Mouse (Mus musculus): Measurements from ENCODE around the gene Slco1a5.
"Not testable (repeated sequence)": the region's sequence is repeated elsewhere in the genome, so short reads cannot be mapped to it uniquely, and the experiment has no call there.

Gene Slco1a5

DNA sequence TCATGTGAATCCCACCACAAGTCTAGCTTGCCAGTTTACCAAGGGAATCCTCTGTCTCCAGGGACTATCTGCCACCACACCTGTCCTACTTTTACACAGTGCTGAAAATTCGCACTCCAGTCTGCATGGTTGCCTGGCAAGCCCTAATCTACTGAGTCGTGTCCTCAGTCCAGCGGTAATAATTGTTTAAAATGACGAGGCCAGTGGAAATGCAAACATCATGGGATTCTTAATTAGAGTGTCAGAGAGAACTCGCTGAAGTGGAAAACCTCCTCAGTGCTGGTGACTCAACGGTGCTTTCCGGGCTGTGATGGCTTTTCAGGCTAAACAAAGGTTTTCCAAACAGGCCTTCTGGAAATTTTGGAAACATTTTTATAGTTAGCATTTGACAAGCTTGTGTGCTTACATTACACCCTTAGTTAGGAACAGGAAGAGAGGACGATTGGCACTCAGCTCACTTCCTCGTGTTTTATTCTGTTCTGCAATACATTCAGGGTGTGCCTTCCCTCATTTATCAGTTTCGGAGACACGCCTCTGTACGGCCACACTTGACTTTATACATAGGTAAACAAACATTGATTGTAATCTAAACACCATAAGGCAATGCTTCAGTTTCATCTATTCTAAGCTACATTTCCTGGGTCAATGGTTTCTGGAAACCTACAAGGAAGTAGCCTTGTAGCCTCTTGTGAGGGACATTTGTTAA lies 33.2 kb downstream of the Slco1a5 start:
- no peak for DNase-seq

DNA sequence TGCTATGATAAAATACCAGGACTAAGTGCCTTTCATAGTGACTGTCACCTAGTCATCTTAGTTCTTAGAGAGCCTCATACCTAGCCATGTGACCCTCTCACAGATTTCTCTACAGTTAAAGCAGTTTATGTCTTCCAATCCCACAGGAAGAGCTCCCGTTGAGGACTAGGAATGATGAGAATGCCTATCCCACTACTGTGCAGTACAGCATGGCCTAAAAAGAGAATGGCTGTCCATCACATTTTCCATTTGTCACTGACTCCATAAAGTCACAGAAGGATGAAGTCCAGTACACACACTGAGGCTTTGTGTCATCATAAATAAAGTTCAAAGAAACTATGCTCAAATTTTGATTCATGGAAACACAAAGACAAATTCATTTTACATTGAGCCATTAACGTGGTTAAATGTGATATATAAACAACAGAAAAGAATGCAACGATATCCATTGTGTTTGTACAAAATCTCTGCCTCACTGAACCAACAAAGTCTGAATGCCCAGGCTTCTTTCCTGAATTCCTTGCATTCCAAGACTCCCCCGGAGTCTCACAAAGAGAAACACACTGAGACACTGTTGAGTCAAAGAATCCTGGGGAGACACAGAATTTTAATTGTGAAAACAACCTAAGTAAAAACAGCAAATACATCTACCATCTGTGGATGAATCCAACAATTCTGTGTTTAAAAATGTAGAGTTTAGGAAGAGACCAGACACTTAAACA lies 46.9 kb downstream of the Slco1a5 start:
- no peak for DNase-seq

- not testable (repeated sequence) for DNase-seq
Measured at GRCm38 (mm10) chr6:142250738-142251307, 72.0 kb downstream of the Slco1a5 start.

DNA sequence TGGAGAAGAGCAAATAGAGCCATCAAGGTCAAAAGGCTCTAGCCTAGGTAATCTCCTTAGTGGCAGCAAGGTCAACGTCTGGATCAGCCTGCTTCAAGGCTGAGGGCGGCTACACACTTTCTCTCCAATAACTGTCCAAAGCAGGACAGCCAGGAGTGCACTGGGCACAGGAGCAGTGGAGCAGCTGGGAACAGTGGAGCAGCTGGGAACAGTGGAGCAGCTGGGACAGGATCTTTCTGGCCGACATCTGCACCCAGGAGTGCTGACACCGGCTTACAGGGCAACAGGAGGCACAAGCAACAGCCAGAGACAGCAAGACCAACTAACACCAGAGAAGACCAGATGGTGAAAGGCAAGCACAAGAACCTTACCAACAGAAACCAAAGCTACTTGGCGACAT lies 77.7 kb downstream of the Slco1a5 start:
- DNase-seq, result no peak

GRCm38 (mm10) chr6:142239468-142239867 lies 83.3 kb downstream of the Slco1a5 start:
- no peak for DNase-seq

DNA sequence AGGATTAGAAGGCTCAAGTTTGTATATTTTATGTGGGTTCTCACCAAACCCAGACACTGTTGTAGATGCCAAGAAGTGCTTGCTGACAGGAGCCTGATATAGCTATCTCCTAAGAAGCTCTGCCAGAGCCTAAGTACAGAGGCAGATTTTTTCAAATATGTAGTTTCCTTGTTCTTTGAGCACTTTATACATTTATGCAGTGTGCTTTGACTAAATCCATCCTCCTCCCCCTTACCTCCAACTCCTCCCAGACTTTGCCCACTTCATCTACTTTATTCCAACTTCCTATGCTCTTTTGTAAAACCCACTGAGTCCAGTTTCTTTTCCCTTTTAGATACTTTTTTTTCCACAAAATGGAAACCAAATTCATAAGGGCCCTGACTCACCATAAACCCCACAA lies 102.6 kb downstream of the Slco1a5 start:
- no peak for DNase-seq

- DNase-seq, result no peak
Measured at GRCm38 (mm10) chr6:142211821-142212220, 111.0 kb downstream of the Slco1a5 start.

- no peak for DNase-seq
Measured at GRCm38 (mm10) chr6:142209749-142210148, 113.0 kb downstream of the Slco1a5 start.

DNA sequence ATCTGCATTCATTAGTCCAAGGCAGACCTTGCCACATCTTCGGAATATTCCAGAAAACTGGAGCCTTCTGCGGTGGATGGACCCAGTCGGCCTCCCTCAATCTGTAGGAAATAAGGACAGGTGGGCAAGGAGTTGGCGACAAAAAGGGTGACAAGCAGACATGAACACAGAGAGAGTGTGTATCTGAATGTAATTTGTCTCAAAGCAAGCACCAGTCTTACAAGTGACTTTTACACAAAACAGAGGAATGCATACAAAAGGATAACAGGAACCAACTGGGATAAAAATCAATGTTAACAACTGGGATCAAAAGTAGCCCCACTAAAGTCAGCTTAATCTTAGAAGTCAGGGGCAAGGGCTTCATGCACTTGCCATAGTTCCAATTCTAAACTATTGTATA lies 114.4 kb downstream of the Slco1a5 start, which contains the start of gene Slco1a6:
TSS of gene Slco1a6 (minus strand) at position 101 of the 400 bp plus-strand sequence.
- DNase-seq, result no peak

DNA sequence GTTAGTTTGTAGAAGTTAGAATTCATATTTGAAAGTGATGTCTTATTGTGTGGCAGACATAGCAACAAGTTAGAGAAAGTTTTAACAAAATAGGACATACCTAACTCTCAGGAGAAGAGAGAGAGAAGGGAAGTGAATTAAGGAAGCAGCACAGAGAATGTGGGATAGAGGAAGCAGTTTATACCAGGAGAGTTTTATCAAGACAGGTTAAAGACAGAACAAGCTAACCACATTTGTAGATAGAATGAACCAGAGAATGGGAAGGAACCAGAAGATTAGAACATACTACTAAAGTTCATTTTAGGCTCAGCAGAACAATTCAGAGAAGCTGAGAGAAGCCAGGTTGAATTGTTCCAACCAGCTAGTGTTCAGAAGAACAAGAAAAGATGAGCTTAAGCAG lies 122.3 kb downstream of the Slco1a5 start:
- DNase-seq, result no peak

- no peak for DNase-seq
Measured at GRCm38 (mm10) chr6:142194245-142194644, 128.5 kb downstream of the Slco1a5 start.

- no peak for DNase-seq
Measured at GRCm38 (mm10) chr6:142191962-142192361, 130.8 kb downstream of the Slco1a5 start.

GRCm38 (mm10) chr6:142187426-142187825 lies 135.4 kb downstream of the Slco1a5 start:
- no peak for DNase-seq

- DNase-seq, result no peak
Measured at GRCm38 (mm10) chr6:142185868-142186415, 136.8 kb downstream of the Slco1a5 start.

Data from cerebellum, adult 18-20 months (tissue).